Mouse (Mus musculus): ENCODE data around the gene Arvcf.

DNA sequence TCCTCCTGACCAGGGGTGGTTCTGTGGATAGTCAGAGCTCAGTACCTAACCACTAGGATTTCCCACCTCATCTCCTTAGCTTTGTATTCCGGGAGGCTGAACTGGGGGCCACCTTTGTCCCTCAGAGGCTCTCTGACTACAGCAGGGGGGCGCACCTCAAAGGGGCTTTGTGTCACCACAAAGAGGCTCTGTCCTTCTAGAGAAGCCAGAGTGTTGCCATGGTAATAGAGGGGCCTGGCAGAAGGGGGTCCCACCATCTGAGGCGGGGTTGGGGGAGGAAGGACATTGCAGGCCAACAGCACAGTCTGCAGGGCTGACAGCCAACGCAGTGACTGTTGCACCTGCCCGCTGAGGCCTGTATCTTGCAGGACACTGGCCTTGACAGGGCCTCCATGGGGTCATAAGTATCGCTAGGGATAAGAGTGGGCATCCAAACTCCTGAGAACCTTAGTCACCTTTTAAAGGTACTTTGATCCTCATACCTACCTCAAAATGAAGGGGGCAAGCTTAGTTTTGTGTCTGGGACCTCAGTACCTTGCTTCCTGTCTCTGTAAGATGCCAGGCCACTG is 32.6 kb downstream of the Arvcf start:
- no peak for TF ChIP-seq POLR2A (IDR thresholded peaks at IDR 0.05; ENCODE audit: control insufficient read depth in 1 of 2, insufficient read depth in 1 of 2, low read depth in 1 of 2, low read length in 2 of 2, poor library complexity in 1 of 2)
- TF ChIP-seq ZNF384 (IDR thresholded peaks at IDR 0.05; ENCODE audit: low read depth, low read length), result no peak
- no peak for TF ChIP-seq GATA1 (IDR thresholded peaks at IDR 0.05; ENCODE audit: low read depth, low read length)
- TF ChIP-seq CTCF (IDR thresholded peaks at IDR 0.05 in 2 of 3, conservative IDR thresholded peaks at IDR 0.05 in 1 of 3; ENCODE audit: control insufficient read depth in 1 of 3, insufficient read depth in 1 of 3, low read depth in 2 of 3, low read length in 3 of 3, poor library complexity in 1 of 3, severe bottlenecking in 1 of 3), result no peak
- TF ChIP-seq ZC3H11A (IDR thresholded peaks at IDR 0.05; ENCODE audit: low read depth, low read length), result no peak
- TF ChIP-seq MAZ (IDR thresholded peaks at IDR 0.05; ENCODE audit: low read depth, low read length), result no peak
- no peak for TF ChIP-seq ETS1 (IDR thresholded peaks at IDR 0.05; ENCODE audit: low read depth, low read length)

Data from MEL (cell line).